Mouse (Mus musculus): ENCODE results near the gene Cntnap2.

DNA sequence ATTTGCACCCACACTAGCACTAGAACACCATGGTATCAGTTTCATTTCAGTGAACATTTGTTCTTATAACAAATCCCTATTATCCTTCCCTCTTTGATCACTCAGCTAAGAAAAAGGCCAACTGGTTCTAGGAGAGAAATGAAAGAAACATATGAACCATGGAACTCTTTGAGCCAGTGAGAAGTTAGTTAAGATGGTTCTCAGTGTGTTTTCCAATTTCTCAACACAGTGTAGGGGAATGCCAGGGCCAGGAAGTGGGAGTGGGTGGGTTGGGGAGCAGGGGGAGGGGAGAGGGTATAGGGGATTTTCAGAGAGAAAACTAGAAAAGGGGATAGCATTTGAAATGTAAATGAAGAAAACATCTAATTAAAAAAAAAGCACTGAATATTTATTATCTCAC, 286.8 kb downstream of the Cntnap2 start:
- TF ChIP-seq POLR2A (IDR thresholded peaks at IDR 0.05; ENCODE audit: borderline replicate concordance, low read depth, low read length), result no peak
- TF ChIP-seq CTCF (IDR thresholded peaks at IDR 0.05; ENCODE audit: low read depth, low read length), result no peak
